Mouse (Mus musculus) liver, adult 2 months (tissue): ENCODE measurements at regions not wholly inside any gene's neighbourhood (a gene's known extent, or its start where the extent isn't known, plus 50 kb on each side); places are given as distances from the start of the nearest gene placed in this dataset.
A peak's percentile ranks its signal among the peaks of the same experiment; 100 is the strongest.

Source experiments
- DNase-seq: peaks from one replicate; pipeline ENCODE4 v3.0.0-alpha.2; 2011; ENCODE audit warnings: low read depth, low spot score; ENCODE audit errors: extremely low read depth
- H3K27ac ChIP-seq: fragments of 200-500 bp; replicated peaks from 2 replicates; pipeline ENCODE4 v1.5.1; 2012; ENCODE audit warnings: low read depth, mild to moderate bottlenecking, control low read depth, inconsistent platforms, low read length; ENCODE audit not compliant: insufficient read depth
- H3K27me3 ChIP-seq: fragments of 200-500 bp; 2 replicates; pipeline ENCODE4 v1.6.1; 2012; ENCODE audit warnings: mild to moderate bottlenecking, moderate library complexity, low read length, inconsistent platforms; ENCODE audit not compliant: control insufficient read depth, insufficient read depth
- H3K36me3 ChIP-seq: fragments of 200-500 bp; 2 replicates; pipeline ENCODE4 v1.6.1; 2012; ENCODE audit warnings: low read length, inconsistent platforms; ENCODE audit not compliant: control insufficient read depth, insufficient read depth
- H3K4me1 ChIP-seq: fragments of 200-500 bp; 2 replicates; pipeline ENCODE4 v1.6.1; 2011; ENCODE audit warnings: low read length; ENCODE audit not compliant: control insufficient read depth, insufficient read depth
- H3K4me3 ChIP-seq: fragments of 200-500 bp; 2 replicates; pipeline ENCODE4 v1.5.1; 2011; ENCODE audit warnings: low read depth, mild to moderate bottlenecking, control low read depth, low read length, moderate library complexity; ENCODE audit not compliant: insufficient read depth
- H3K79me2 ChIP-seq: fragments of 200-500 bp; 2 replicates; pipeline ENCODE4 v1.6.1; 2012; ENCODE audit warnings: inconsistent platforms, mild to moderate bottlenecking, low read length, moderate library complexity; ENCODE audit not compliant: control insufficient read depth, insufficient read depth
- H3K9ac ChIP-seq: fragments of 200-500 bp; 2 replicates; pipeline ENCODE4 v1.6.1; 2012; ENCODE audit warnings: low read depth, mild to moderate bottlenecking, control low read depth, inconsistent platforms, low read length
- CTCF ChIP-seq: fragments of 200-500 bp; IDR thresholded peaks from 2 replicates; pipeline ENCODE4 v1.5.1; 2011; ENCODE audit warnings: low read depth, low read length, control low read depth
- POLR2A ChIP-seq: fragments of 200-500 bp; IDR thresholded peaks from 2 replicates; pipeline ENCODE4 v1.6.1; 2011; ENCODE audit warnings: low read length, control low read depth; ENCODE audit not compliant: insufficient read depth; ENCODE audit errors: extremely low read depth
- WGBS: fragments of 180-500 bp; shearing (Covaris S2); methylation state at CpG from one replicate; pipeline ENCODE4 v1.1.7; 2018; 5-methylcytosine and 5-hydroxymethylcytosine counted together

GRCm38 (mm10) chr14:76851473-76852214 is 184.9 kb upstream of the Ccdc122 start:
- no peak overlapping the region for H3K27ac ChIP-seq
- H3K27me3 ChIP-seq: no peaks in the 10 kb centered on the region
- DNase-seq: peak; percentile 34
- WGBS: 39% methylated on average over 10 of the region's 10 CpGs
- no peaks in the 10 kb centered on the region for H3K79me2 ChIP-seq
- H3K4me3 ChIP-seq: no peak overlapping the region
- no peaks in the 10 kb centered on the region for H3K4me1 ChIP-seq
- H3K36me3 ChIP-seq: no peaks in the 10 kb centered on the region
- no peak overlapping the region for H3K9ac ChIP-seq
- TF ChIP-seq POLR2A: no peak
- no peak for TF ChIP-seq CTCF

DNA sequence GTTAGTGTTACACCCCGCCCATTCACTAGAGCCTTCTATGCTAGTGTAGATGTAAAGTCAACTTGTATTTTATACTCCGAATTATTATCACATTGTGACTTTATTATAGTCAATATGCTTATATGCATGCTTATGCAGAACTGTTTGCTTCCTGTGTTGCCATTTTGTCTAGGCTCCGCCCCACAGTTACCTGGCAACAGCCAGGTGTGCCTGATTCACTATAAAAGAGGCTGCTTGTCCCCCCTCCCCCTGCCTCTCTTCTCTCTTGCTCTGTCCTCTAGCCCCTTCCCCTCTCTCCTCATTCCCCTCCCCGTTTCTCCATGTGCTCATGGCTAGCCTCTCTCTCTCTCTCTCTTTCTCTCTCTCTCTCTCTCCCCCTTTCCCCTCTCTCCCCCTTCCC is 185.9 kb upstream of the Ccdc122 start:
- Histone ChIP-seq H3K79me2 (no peaks in the 10 kb centered on the region), H3K4me3 (no peak overlapping the region), H3K9ac (no peak overlapping the region), H3K36me3 (no peaks in the 10 kb centered on the region), H3K27ac (no peak overlapping the region), H3K27me3 (no peaks in the 10 kb centered on the region), H3K4me1 (no peaks in the 10 kb centered on the region)
- DNase-seq: no peak
- WGBS: 96% methylated on average over 4 of the region's 4 CpGs
- TF ChIP-seq POLR2A (no peak), CTCF (no peak)

DNA sequence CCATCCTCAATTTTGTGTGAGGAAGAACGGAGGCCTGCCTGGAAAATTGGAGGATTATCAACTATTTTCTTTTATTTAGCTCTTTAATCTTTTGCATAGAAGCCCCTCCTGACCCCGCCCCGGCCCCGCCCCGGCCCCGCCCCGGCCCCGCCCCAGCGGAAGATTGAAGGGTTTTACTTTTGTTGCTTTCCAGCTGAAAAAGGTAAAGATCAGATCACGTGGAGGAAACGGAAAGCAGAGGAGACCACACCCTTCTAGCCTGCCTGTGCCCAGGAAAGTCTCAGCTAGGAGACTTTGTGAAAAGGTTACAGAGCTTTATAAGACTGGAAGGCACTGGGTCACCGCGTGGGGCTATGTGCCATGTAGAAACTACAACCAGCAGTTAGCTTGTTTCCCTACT is 186.5 kb upstream of the Ccdc122 start:
- no peak for TF ChIP-seq POLR2A
- TF ChIP-seq CTCF: no peak
- H3K4me1 ChIP-seq: no peaks in the 10 kb centered on the region
- H3K9ac ChIP-seq: no peak overlapping the region
- 51% methylated on average over 13 of the region's 13 CpGs for WGBS
- H3K27ac ChIP-seq: no peak overlapping the region
- H3K36me3 ChIP-seq: no peaks in the 10 kb centered on the region
- H3K27me3 ChIP-seq: no peaks in the 10 kb centered on the region
- H3K4me3 ChIP-seq: no peak overlapping the region
- H3K79me2 ChIP-seq: no peaks in the 10 kb centered on the region
- DNase-seq: no peak

DNA sequence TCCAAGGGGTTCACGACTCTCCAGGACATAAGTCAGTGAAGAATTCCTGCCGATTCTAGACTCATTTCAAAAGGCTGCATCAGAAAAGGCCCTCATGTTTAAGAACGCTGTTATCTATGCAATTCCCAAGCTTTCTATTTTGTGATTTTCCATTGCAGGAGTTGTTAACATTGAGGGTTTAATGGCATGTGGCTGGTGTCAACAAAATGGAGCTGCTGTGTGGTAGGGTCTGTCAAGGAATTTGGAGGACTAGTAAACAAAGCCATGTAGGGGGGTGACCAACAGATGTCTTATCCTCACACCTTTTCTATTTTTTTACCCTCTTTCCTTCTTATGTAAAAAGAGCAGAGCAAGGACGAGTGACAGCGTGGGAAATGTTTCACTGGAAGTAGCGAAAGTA is 186.9 kb upstream of the Ccdc122 start:
- DNase-seq: no peak
- no peaks in the 10 kb centered on the region for H3K79me2 ChIP-seq
- H3K4me1 ChIP-seq: no peaks in the 10 kb centered on the region
- TF ChIP-seq CTCF (no peak), POLR2A (no peak)
- 91% methylated on average over 6 of the region's 6 CpGs for WGBS
- H3K27ac ChIP-seq: no peak overlapping the region
- no peak overlapping the region for H3K9ac ChIP-seq
- no peaks in the 10 kb centered on the region for H3K27me3 ChIP-seq
- H3K36me3 ChIP-seq: no peaks in the 10 kb centered on the region
- no peak overlapping the region for H3K4me3 ChIP-seq

- no peak overlapping the region for H3K4me3 ChIP-seq
- no peak for DNase-seq
- 86% methylated on average over 3 of the region's 3 CpGs for WGBS
Observed at GRCm38 (mm10) chr14:76849071-76849470, 187.5 kb upstream of the Ccdc122 start.

DNA sequence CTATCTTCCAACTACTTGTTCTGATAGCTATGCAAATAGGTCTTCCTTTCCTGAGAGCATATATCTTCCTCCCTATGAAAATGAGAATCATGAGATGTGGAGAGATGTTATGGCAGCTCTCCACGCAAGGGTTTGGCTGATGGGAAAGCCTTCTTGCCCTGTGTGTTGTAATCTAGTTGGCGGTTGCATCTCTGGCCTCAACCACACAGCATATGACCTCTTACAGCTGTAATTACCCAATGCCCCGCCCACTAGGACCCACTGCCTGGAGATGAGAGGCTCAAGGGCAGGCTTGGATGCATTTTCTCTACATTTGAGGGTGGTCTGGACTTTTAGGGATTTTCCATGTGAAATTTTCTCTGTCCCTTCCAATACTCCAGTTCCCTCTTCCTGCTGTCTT is 190.9 kb upstream of the Ccdc122 start:
- Histone ChIP-seq H3K27me3 (no peaks in the 10 kb centered on the region), H3K9ac (no peak overlapping the region), H3K79me2 (no peaks in the 10 kb centered on the region), H3K4me3 (no peak overlapping the region), H3K27ac (no peak overlapping the region), H3K36me3 (no peaks in the 10 kb centered on the region), H3K4me1 (no peaks in the 10 kb centered on the region)
- 35% methylated on average over 3 of the region's 3 CpGs for WGBS
- TF ChIP-seq CTCF: no peak
- no peak for TF ChIP-seq POLR2A
- DNase-seq: peak; percentile 39

More at GRCm38 (mm10) chr14:76849071-76849470, 187.5 kb upstream of the Ccdc122 start:
- Histone ChIP-seq H3K36me3 (no peaks in the 10 kb centered on the region), H3K9ac (no peak overlapping the region), H3K79me2 (no peaks in the 10 kb centered on the region), H3K4me1 (no peaks in the 10 kb centered on the region), H3K27ac (no peak overlapping the region), H3K27me3 (no peaks in the 10 kb centered on the region)
- no peak for TF ChIP-seq POLR2A
- no peak for TF ChIP-seq CTCF
